In the genomic region with DNA sequence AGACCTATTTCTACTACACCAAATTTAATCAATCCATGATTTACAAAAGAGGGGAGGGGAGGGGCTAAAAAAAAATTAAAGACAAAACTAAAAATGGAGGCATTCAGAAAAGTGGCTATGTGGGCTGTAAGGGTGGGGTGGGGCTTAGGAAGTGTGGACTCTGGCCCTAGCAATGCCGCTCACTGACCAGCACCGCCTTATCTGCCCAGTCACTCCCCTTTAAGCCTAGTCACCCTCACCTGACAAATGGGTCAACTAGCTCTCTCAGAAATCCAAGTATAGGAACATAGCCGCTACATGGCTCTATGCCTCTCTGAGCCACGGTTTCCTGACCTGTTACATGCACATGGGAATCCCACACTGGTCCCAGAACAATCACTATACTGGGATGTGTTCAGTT, we compare ENCODE assay signal across 12 mouse cellular contexts. TPM values are rescaled to one million over a fixed set of nuclear protein-coding genes. Genes with fewer than 3 reads are reported as not detected.
DNase-seq lines count a peak whose midpoint lies in the region; ATAC-seq and TF ChIP-seq lines count a peak whose summit lies in the region.
"Had no signal": no experiment of that assay in that cellular context is flagged by ENCODE, and none has a peak within 500 bp of the region (broad histone marks: within the 10 kb centered on the region; RNA-seq: fewer than 3 reads in every experiment).

No protein-coding gene starts in this region.

- H3K9me3 ChIP-seq in heart, embryonic 15.5 days (replicated peaks): no peaks in the 10 kb centered on the region
- H3K9me3 ChIP-seq in embryonic facial prominence, embryonic 15.5 days (replicated peaks): no peaks in the 10 kb centered on the region
- no peaks in the 10 kb centered on the region for H3K9me3 ChIP-seq in liver, postnatal 0 days (ENCODE audit: low read length)
- H3K9me3 ChIP-seq in midbrain, embryonic 14.5 days (ENCODE audit: control insufficient read depth, low read length): no peaks in the 10 kb centered on the region
- H3K9me3 ChIP-seq: hindbrain, embryonic 12.5 days had no signal

- H3K27ac ChIP-seq in heart, embryonic 15.5 days: peak overlapping the region; percentile 73
- peak overlapping the region; percentile 10; the same call in 1 of the 2 replicates for H3K27ac ChIP-seq in liver, adult 2 months (replicated peaks; ENCODE audit: insufficient read depth, low read depth, low read length)
- peak overlapping the region; percentile 34; the same call in 1 of the 2 replicates for H3K27ac ChIP-seq in embryonic facial prominence, embryonic 15.5 days (replicated peaks)
- H3K27ac ChIP-seq in liver, postnatal 0 days (ENCODE audit: low read depth): peak overlapping the region; percentile 63
- H3K27ac ChIP-seq in midbrain, embryonic 14.5 days (replicated peaks; ENCODE audit: low read depth, low read length): no peak overlapping the region
- H3K27ac ChIP-seq: hindbrain, embryonic 12.5 days had no signal

- H3K79me2 ChIP-seq in liver, adult 2 months (ENCODE audit: control insufficient read depth, insufficient read depth, low read length): peaks cover 18% of the 10 kb centered on the region

- WGBS in heart, embryonic 15.5 days: 76% methylated on average over 4 of the region's 4 CpGs
- WGBS in liver, adult 2 months: 68% methylated on average over 4 of the region's 4 CpGs
- WGBS in embryonic facial prominence, embryonic 15.5 days: 97% methylated on average over 4 of the region's 4 CpGs
- 75% methylated on average over 4 of the region's 4 CpGs for WGBS in liver, postnatal 0 days (ENCODE audit: insufficient replicate concordance)
- 94% methylated on average over 4 of the region's 4 CpGs for WGBS in midbrain, embryonic 14.5 days

- no peak for TF ChIP-seq POLR2A in liver, adult 2 months (IDR thresholded peaks at IDR 0.05; ENCODE audit: extremely low read depth, insufficient read depth, low read length)

- H3K36me3 ChIP-seq in heart, embryonic 15.5 days: no peaks in the 10 kb centered on the region
- H3K36me3 ChIP-seq in liver, adult 2 months (ENCODE audit: control insufficient read depth, insufficient read depth, low read length): no peaks in the 10 kb centered on the region
- no peaks in the 10 kb centered on the region for H3K36me3 ChIP-seq in embryonic facial prominence, embryonic 15.5 days
- peaks cover 4% of the 10 kb centered on the region; the same call in 1 of the 2 replicates for H3K36me3 ChIP-seq in liver, postnatal 0 days (replicated peaks; ENCODE audit: insufficient read depth, low read length)
- H3K36me3 ChIP-seq in midbrain, embryonic 14.5 days (ENCODE audit: control insufficient read depth, insufficient read depth, low read length): no peaks in the 10 kb centered on the region
- H3K36me3 ChIP-seq: hindbrain, embryonic 12.5 days had no signal

- DNase-seq in heart, adult 9 months (ENCODE audit: low spot score in 2 of 2): no peak
- DNase-seq in liver, adult 2 months (ENCODE audit: extremely low read depth, low read depth, low spot score): peak; percentile 38
- DNase-seq in liver: no peak
- no peak for DNase-seq in liver, postnatal 0 days
- no peak for DNase-seq in midbrain, embryonic 14.5 days
- no peak for DNase-seq in thymus, postnatal 14 days
- DNase-seq: cerebellum, adult 11 months had no signal

- H3K4me3 ChIP-seq in heart, embryonic 15.5 days: no peak overlapping the region
- no peak overlapping the region for H3K4me3 ChIP-seq in liver, adult 2 months (ENCODE audit: insufficient read depth, low read depth, low read length)
- H3K4me3 ChIP-seq in embryonic facial prominence, embryonic 15.5 days (replicated peaks): no peak overlapping the region
- H3K4me3 ChIP-seq in liver, postnatal 0 days (ENCODE audit: low read depth, low read length): no peak overlapping the region
- no peak overlapping the region for H3K4me3 ChIP-seq in midbrain, embryonic 14.5 days (replicated peaks; ENCODE audit: low read depth, low read length)
- H3K4me3 ChIP-seq: erythroblast, embryonic 14.5 days; hindbrain, embryonic 12.5 days; myocyte had no signal

- no peak for ATAC-seq in heart, embryonic 15.5 days (replicated peaks; ENCODE audit: insufficient number of reproducible peaks, insufficient read depth, low FRiP score, low read depth)
- no peak for ATAC-seq in embryonic facial prominence, embryonic 15.5 days (ENCODE audit: insufficient number of reproducible peaks, low FRiP score, low TSS enrichment, low read depth)
- ATAC-seq in liver, postnatal 0 days: no peak
- ATAC-seq in midbrain, embryonic 14.5 days (ENCODE audit: low FRiP score, low TSS enrichment): no peak

- no peak overlapping the region for H3K9ac ChIP-seq in heart, embryonic 15.5 days
- no peak overlapping the region for H3K9ac ChIP-seq in liver, adult 2 months (ENCODE audit: low read depth, low read length)
- no peak overlapping the region for H3K9ac ChIP-seq in embryonic facial prominence, embryonic 15.5 days
- no peak overlapping the region for H3K9ac ChIP-seq in liver, postnatal 0 days (replicated peaks)
- no peak overlapping the region for H3K9ac ChIP-seq in midbrain, embryonic 14.5 days (replicated peaks; ENCODE audit: low read length)
- H3K9ac ChIP-seq: hindbrain, embryonic 12.5 days had no signal

- no peak for TF ChIP-seq CTCF in liver, adult 2 months (IDR thresholded peaks at IDR 0.05; ENCODE audit: low read depth, low read length)
- TF ChIP-seq CTCF in liver, postnatal 0 days (IDR thresholded peaks at IDR 0.05; ENCODE audit: low read depth): no peak

- peaks cover 47% of the 10 kb centered on the region for H3K4me1 ChIP-seq in heart, embryonic 15.5 days (replicated peaks)
- H3K4me1 ChIP-seq in liver, adult 2 months (ENCODE audit: control insufficient read depth, insufficient read depth, low read length): peaks cover 21% of the 10 kb centered on the region
- peaks cover 40% of the 10 kb centered on the region for H3K4me1 ChIP-seq in embryonic facial prominence, embryonic 15.5 days
- peaks cover 27% of the 10 kb centered on the region for H3K4me1 ChIP-seq in liver, postnatal 0 days (ENCODE audit: insufficient read depth)
- H3K4me1 ChIP-seq in midbrain, embryonic 14.5 days (ENCODE audit: control insufficient read depth, insufficient read depth, low read length): peaks cover 3% of the 10 kb centered on the region

- TF ChIP-seq EP300 in liver, postnatal 0 days (IDR thresholded peaks at IDR 0.05; ENCODE audit: low read depth): no peak

- no peak overlapping the region for H3K4me2 ChIP-seq in heart, embryonic 15.5 days
- no peak overlapping the region for H3K4me2 ChIP-seq in embryonic facial prominence, embryonic 15.5 days (replicated peaks)
- peak overlapping the region; percentile 30 for H3K4me2 ChIP-seq in liver, postnatal 0 days (ENCODE audit: low read depth, low read length)
- no peak overlapping the region for H3K4me2 ChIP-seq in midbrain, embryonic 14.5 days (ENCODE audit: low read length)
- H3K4me2 ChIP-seq: hindbrain, embryonic 12.5 days had no signal

- no peaks in the 10 kb centered on the region for H3K27me3 ChIP-seq in heart, embryonic 15.5 days
- no peaks in the 10 kb centered on the region for H3K27me3 ChIP-seq in liver, adult 2 months (ENCODE audit: control insufficient read depth, insufficient read depth, low read length)
- H3K27me3 ChIP-seq in embryonic facial prominence, embryonic 15.5 days: no peaks in the 10 kb centered on the region
- no peaks in the 10 kb centered on the region for H3K27me3 ChIP-seq in liver, postnatal 0 days (ENCODE audit: insufficient read depth, low read length)
- no peaks in the 10 kb centered on the region for H3K27me3 ChIP-seq in midbrain, embryonic 14.5 days (ENCODE audit: control insufficient read depth, insufficient read depth, low read length)
- H3K27me3 ChIP-seq: hindbrain, embryonic 12.5 days had no signal

RNA-seq across cellular contexts. Expression of gene Fam53b, which starts 26.7 kb away (rescaled TPM):
- 14.9 and 19.0 TPM in 2 replicates for polyA plus RNA-seq in heart, embryonic 15.5 days (2015; fragmentation: Nextera tagmentation; extraction: Ambion mirVana)
- total RNA-seq in liver, adult 2 months (2014; rRNA removed): 4.3 and 7.6 TPM in 2 replicates
- polyA plus RNA-seq in liver, adult 2 months (2012; rRNA removed): 9.1 and 9.9 TPM in 2 replicates
- 21.6 and 22.5 TPM in 2 replicates for polyA plus RNA-seq in embryonic facial prominence, embryonic 15.5 days (2015; fragmentation: Nextera tagmentation; extraction: Ambion mirVana)
- 15.2 and 17.2 TPM in 2 replicates for polyA plus RNA-seq in liver, postnatal 0 days (2015; fragmentation: Nextera tagmentation; extraction: Ambion mirVana)
- 9.3 and 15.5 TPM in 2 replicates for polyA plus RNA-seq in midbrain, embryonic 14.5 days (2014; fragmentation: Nextera tagmentation; extraction: Ambion mirVana)
